ENCODE assay signal across 8 mouse cellular contexts in genomic region chr2:37802610-37803212, GRCm38 (mm10). TPM values are rescaled to one million over a fixed set of nuclear protein-coding genes. Genes with fewer than 3 reads are reported as not detected.
DNase-seq lines count a peak whose midpoint lies in the region; ATAC-seq and TF ChIP-seq lines count a peak whose summit lies in the region.

No protein-coding gene starts in this region.

- TF ChIP-seq CTCF in hindbrain, postnatal 0 days (IDR thresholded peaks at IDR 0.05; ENCODE audit: low read depth), result peak; percentile 98

- no peak overlapping the region for H3K4me3 ChIP-seq in forebrain, embryonic 16.5 days (replicated peaks; ENCODE audit: low read length)
- H3K4me3 ChIP-seq in hindbrain, postnatal 0 days (ENCODE audit: low read length), result no peak overlapping the region

- H3K27ac ChIP-seq in forebrain, embryonic 16.5 days (ENCODE audit: low read length), result no peak overlapping the region
- no peak overlapping the region for H3K27ac ChIP-seq in hindbrain, postnatal 0 days

- no peaks in the 10 kb centered on the region for H3K9me3 ChIP-seq in forebrain, embryonic 16.5 days (ENCODE audit: control insufficient read depth, low read length)
- no peaks in the 10 kb centered on the region for H3K9me3 ChIP-seq in hindbrain, postnatal 0 days (ENCODE audit: low read length)

- H3K9ac ChIP-seq in forebrain, embryonic 16.5 days (replicated peaks; ENCODE audit: low read depth, low read length), result no peak overlapping the region; the same call in 1 of the 2 replicates
- H3K9ac ChIP-seq in hindbrain, postnatal 0 days (replicated peaks; ENCODE audit: low read length), result no peak overlapping the region

- H3K36me3 ChIP-seq in forebrain, embryonic 16.5 days (ENCODE audit: control insufficient read depth, insufficient read depth), result no peaks in the 10 kb centered on the region
- no peaks in the 10 kb centered on the region for H3K36me3 ChIP-seq in hindbrain, postnatal 0 days (ENCODE audit: insufficient read depth, low read length)

- no peaks in the 10 kb centered on the region for H3K27me3 ChIP-seq in forebrain, embryonic 16.5 days (replicated peaks; ENCODE audit: control insufficient read depth, insufficient read depth, low read length)
- no peaks in the 10 kb centered on the region for H3K27me3 ChIP-seq in hindbrain, postnatal 0 days (ENCODE audit: insufficient read depth, low read length)

- H3K4me1 ChIP-seq in forebrain, embryonic 16.5 days (replicated peaks; ENCODE audit: control insufficient read depth, insufficient read depth, low read length), result no peaks in the 10 kb centered on the region; the same call in none of the 2 replicates
- H3K4me1 ChIP-seq in hindbrain, postnatal 0 days (ENCODE audit: insufficient read depth, low read length), result no peaks in the 10 kb centered on the region

- 45% methylated on average over 4 of the region's 4 CpGs for WGBS in forebrain, embryonic 16.5 days
- WGBS in hindbrain, postnatal 0 days, result 47% methylated on average over 4 of the region's 4 CpGs

- ATAC-seq in forebrain, embryonic 16.5 days, result peak; percentile 66
- ATAC-seq in hindbrain, postnatal 0 days, result peak; percentile 72

- H3K4me2 ChIP-seq in forebrain, embryonic 16.5 days (ENCODE audit: low read length), result no peak overlapping the region
- no peak overlapping the region for H3K4me2 ChIP-seq in hindbrain, postnatal 0 days (ENCODE audit: low read depth, low read length)

- peak; percentile 78 for DNase-seq in Muller cell, postnatal 12 days (ENCODE audit: inconsistent ontology term)
- peak; percentile 66 for DNase-seq in cerebellum, adult 11-12 months
- DNase-seq in hindbrain, postnatal 0 days (ENCODE audit: low spot score), result peak; percentile 85
- DNase-seq in left cerebral cortex, adult 11 months (ENCODE audit: low spot score), result peak; percentile 63
- peak; percentile 63 to 72 for DNase-seq in lung, postnatal 4 days
- peak; percentile 69 for DNase-seq in retina, postnatal 7 days (ENCODE audit: low read depth, low spot score)
- DNase-seq in urinary bladder, postnatal 4 days (ENCODE audit: low spot score in 2 of 2), result peak; percentile 54 to 77

RNA-seq across cellular contexts. Expression of gene Crb2, which starts 26.7 kb away (rescaled TPM):
- polyA plus RNA-seq in forebrain, embryonic 16.5 days (2015; fragmentation: Nextera tagmentation; extraction: Ambion mirVana), result 5.0 and 5.7 TPM in 2 replicates
- total RNA-seq in hindbrain, postnatal 0 days (2014; rRNA removed), result 10.9 and 20.1 TPM in 2 replicates
- polyA plus RNA-seq in hindbrain, postnatal 0 days (2015; fragmentation: Nextera tagmentation; extraction: Ambion mirVana), result 2.4 and 3.4 TPM in 2 replicates
